Mouse (Mus musculus) heart, postnatal 0 days (tissue): ENCODE measurements around the gene Hist1h4b. TPM values are rescaled to one million over a fixed set of nuclear protein-coding genes. Genes with fewer than 3 reads are reported as not detected.
"Not testable (repeated sequence)": the region's sequence is repeated elsewhere in the genome, so short reads cannot be mapped to it uniquely, and the experiment has no call there.

Source experiments
- ATAC-seq: fragments of 200-750 bp; cut with Nextera tagmentation; 2 replicates; pipeline ENCODE4 v1.8.0; 2017; ENCODE audit warnings: low read depth, moderate number of reproducible peaks, moderate library complexity; ENCODE audit not compliant: insufficient read depth
- DNase-seq: peaks from one replicate; pipeline ENCODE4 v3.0.0-alpha.2; 2016; ENCODE audit warnings: low spot score
- H3K27ac ChIP-seq: fragments of 300-500 bp; sonication (generic); 2 replicates; pipeline ENCODE4 v1.5.1; 2014; ENCODE audit warnings: low read depth, mild to moderate bottlenecking
- H3K27me3 ChIP-seq: fragments of 300-500 bp; sonication (generic); 2 replicates; pipeline ENCODE4 v1.6.1; 2014; ENCODE audit warnings: low read length, mixed read lengths; ENCODE audit not compliant: control insufficient read depth, insufficient read depth
- H3K36me3 ChIP-seq: fragments of 300-500 bp; sonication (generic); replicated peaks from 2 replicates; pipeline ENCODE4 v1.6.1; 2014; ENCODE audit warnings: low read length, mixed read lengths; ENCODE audit not compliant: control insufficient read depth, insufficient read depth
- H3K4me1 ChIP-seq: fragments of 300-500 bp; sonication (generic); 2 replicates; pipeline ENCODE4 v1.6.1; 2014; ENCODE audit warnings: antibody characterized with exemption; ENCODE audit not compliant: control insufficient read depth, insufficient read depth
- H3K4me2 ChIP-seq: fragments of 300-500 bp; sonication (generic); 2 replicates; pipeline ENCODE4 v1.6.1; 2014; ENCODE audit warnings: low read depth, mild to moderate bottlenecking, low read length, moderate library complexity
- H3K4me3 ChIP-seq: fragments of 300-500 bp; sonication (generic); 2 replicates; pipeline ENCODE4 v1.5.1; 2014; ENCODE audit warnings: low read depth, low read length
- H3K9ac ChIP-seq: fragments of 300-500 bp; sonication (generic); replicated peaks from 2 replicates; pipeline ENCODE4 v1.6.1; 2014; ENCODE audit warnings: low read depth, low read length, mixed read lengths
- H3K9me3 ChIP-seq: fragments of 300-500 bp; sonication (generic); replicated peaks from 2 replicates; pipeline ENCODE4 v1.6.1; 2016; ENCODE audit warnings: low read length; ENCODE audit not compliant: control insufficient read depth
- CTCF ChIP-seq: IDR thresholded peaks from 2 replicates; pipeline ENCODE4 v1.5.1; 2016; ENCODE audit warnings: antibody characterized with exemption, control low read depth, low read depth
- EP300 ChIP-seq: IDR thresholded peaks from 2 replicates; pipeline ENCODE4 v1.6.1; 2016; ENCODE audit warnings: antibody characterized with exemption, low read depth
- WGBS: fragments of 180-500 bp; shearing (Covaris S2); extraction: QIAGEN DNeasy Blood & Tissue Kit; methylation state at CpG from one replicate; pipeline ENCODE4 v1.1.7; 2014; 5-methylcytosine and 5-hydroxymethylcytosine counted together
- polyA plus RNA-seq: library from polyadenylated mRNA; unstranded; fragments of >200 nt; fragmentation: Nextera tagmentation; extraction: Ambion mirVana; gene quantifications from 2 replicates; pipeline ENCODE4 v1.2.1, GENCODE M21; 2015
- total RNA-seq: library from RNA; depleted of rRNA; stranded (reverse); fragments of >200 nt; gene quantifications from 2 replicates; pipeline ENCODE4 v1.2.3, GENCODE M21; 2014; ENCODE audit warnings: low replicate concordance

Hist1h4b gene
- total and polyA plus RNA-seq, 2 experiments from 2014 or later, result 0.46 to 267 TPM

DNA sequence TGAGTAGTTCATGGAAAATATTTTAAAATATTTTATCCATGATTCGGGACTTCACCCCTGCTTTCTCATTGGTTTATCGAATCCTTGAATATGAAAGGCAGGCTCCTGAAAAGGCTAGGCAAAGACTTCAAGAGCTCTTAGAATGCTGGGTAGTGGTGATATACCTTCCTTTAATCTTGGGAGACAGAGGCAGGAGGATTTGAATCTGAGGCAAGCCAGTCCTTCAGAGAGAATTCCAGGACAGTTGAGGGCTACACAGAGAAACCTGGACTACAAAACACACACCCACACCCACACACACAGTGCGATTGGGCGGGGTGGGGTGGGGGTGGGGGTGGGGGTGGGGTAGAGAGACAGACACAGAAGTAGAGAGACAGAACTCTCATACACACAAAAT, 8.9 kb upstream of the Hist1h4b start:
- Histone ChIP-seq H3K27ac (peak overlapping the region; percentile 12; the same call in 1 of the 2 replicates), H3K9ac (no peak overlapping the region), H3K36me3 (no peaks in the 10 kb centered on the region), H3K4me2 (peak overlapping the region; percentile 60; the same call in 1 of the 2 replicates), H3K4me3 (no peak overlapping the region), H3K27me3 (no peaks in the 10 kb centered on the region), H3K4me1 (peaks cover 11% of the 10 kb centered on the region; the same call in 1 of the 2 replicates), H3K9me3 (no peaks in the 10 kb centered on the region)
- WGBS, result 20% methylated on average over 4 of the region's 4 CpGs
- ATAC-seq (no peak), DNase-seq (no peak)
- no peak for TF ChIP-seq EP300
- TF ChIP-seq CTCF, result no peak

DNA sequence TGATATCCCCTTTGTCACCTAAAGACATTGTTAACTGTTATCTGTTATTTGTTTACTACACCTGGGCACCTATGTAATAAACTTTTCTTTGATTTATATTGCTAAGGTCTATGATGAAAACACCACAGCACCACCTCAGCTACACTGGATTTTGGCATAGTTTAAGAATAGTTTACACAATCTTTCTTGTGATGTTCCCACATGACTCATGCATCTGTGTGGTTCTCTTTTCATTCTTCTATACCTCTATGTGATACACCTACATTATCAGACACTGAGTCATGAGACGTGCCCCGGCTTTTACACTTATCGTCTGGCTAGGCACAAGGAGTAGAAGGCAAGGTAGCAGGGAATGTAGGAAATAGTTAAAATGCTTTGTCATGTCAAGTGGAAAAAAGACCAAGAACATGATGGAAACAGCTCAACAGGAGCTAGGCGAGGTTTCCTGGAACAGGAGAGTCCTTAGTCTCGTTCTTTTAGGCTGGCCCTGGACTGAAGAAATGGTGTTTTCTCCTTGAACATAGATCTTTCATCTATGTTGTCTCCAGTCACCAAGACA, 7.2 kb upstream of the Hist1h4b start:
- DNase-seq, result no peak
- no peak overlapping the region for H3K9ac ChIP-seq
- no peak overlapping the region for H3K4me3 ChIP-seq
- H3K4me1 ChIP-seq, result peaks cover 11% of the 10 kb centered on the region; the same call in 1 of the 2 replicates
- WGBS, result 91% methylated on average over 5 of the region's 5 CpGs
- H3K36me3 ChIP-seq, result no peaks in the 10 kb centered on the region
- no peaks in the 10 kb centered on the region for H3K27me3 ChIP-seq
- H3K4me2 ChIP-seq, result no peak overlapping the region
- no peak overlapping the region for H3K27ac ChIP-seq
- ATAC-seq, result no peak
- H3K9me3 ChIP-seq, result no peaks in the 10 kb centered on the region
- TF ChIP-seq CTCF, result no peak
- TF ChIP-seq EP300, result no peak

- Histone ChIP-seq H3K9ac (peak within 1 kb of the TSS; percentile 54), H3K27ac (peak within 1 kb of the TSS; percentile 95), H3K4me2 (peak within 1 kb of the TSS; percentile 70), H3K4me3 (peak within 1 kb of the TSS; percentile 46)
- H3K36me3 ChIP-seq, H3K4me1 ChIP-seq, H3K9me3 ChIP-seq, H3K27me3 ChIP-seq: not testable (repeated sequence)
- peak; percentile 88 for DNase-seq
- WGBS, result 1% methylated on average over 27 of the region's 47 CpGs
- peak; percentile 42 for ATAC-seq
Observed at GRCm38 (mm10) chr13:23750839-23751477, 5.9 kb upstream of the Hist1h4b start, which contains the start of gene Hist1h2ab. Gene Hist1h2ab (plus strand): TSS chr13:23751126.

- peaks cover 7% of the 10 kb centered on the region; the same call in 1 of the 2 replicates for H3K4me1 ChIP-seq
- ATAC-seq (no peak), DNase-seq (no peak)
- H3K4me2 ChIP-seq, result peak overlapping the region; percentile 70
- H3K27me3 ChIP-seq, result no peaks in the 10 kb centered on the region
- no peaks in the 10 kb centered on the region for H3K9me3 ChIP-seq
- no peaks in the 10 kb centered on the region for H3K36me3 ChIP-seq
- peak overlapping the region; percentile 46 for H3K4me3 ChIP-seq
- TF ChIP-seq CTCF (no peak), EP300 (no peak)
- WGBS, result 4% methylated on average over 11 of the region's 11 CpGs
- H3K9ac ChIP-seq, result peak overlapping the region; percentile 54
- H3K27ac ChIP-seq, result peak overlapping the region; percentile 95
Observed at GRCm38 (mm10) chr13:23751478-23751956, 5.3 kb upstream of the Hist1h4b start.

- H3K4me1 ChIP-seq, H3K36me3 ChIP-seq, H3K27me3 ChIP-seq, H3K9me3 ChIP-seq: not testable (repeated sequence)
- Histone ChIP-seq H3K9ac (peak within 1 kb of the TSS; percentile 54), H3K4me3 (peak within 1 kb of the TSS; percentile 46), H3K4me2 (peak within 1 kb of the TSS; percentile 70), H3K27ac (peak within 1 kb of the TSS; percentile 95)
- DNase-seq (peak; percentile 92), ATAC-seq (peak; percentile 84)
- under 1% methylated on average over 16 of the region's 47 CpGs for WGBS
Observed at GRCm38 (mm10) chr13:23752067-23752741, 4.6 kb upstream of the Hist1h4b start, which contains the start of gene Hist1h3b. Gene Hist1h3b (plus strand): TSS chr13:23752267.
